Mouse (Mus musculus): Measurements from ENCODE around the gene Dennd2d.

Gene Dennd2d

DNA sequence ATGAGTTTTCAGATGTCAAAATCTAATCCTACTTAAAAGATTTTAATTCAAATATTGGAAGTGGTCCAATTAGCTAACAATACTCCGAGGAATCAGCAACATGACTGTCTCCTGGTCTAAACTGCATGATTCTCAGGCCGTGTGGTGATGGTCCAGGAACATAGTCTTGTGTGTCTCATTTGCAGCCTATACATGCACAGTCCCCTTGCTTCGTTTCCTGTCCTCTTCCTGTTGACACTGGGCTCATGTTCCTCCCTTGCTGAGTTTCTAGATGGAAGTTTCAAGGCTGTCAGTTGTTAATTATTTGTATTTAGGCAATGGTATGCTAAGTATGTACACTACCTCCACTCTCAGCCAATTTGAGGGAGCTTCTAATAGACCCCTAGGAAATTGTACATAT, 14.8 kb downstream of the Dennd2d start:
- DNase-seq: no peak

DNA sequence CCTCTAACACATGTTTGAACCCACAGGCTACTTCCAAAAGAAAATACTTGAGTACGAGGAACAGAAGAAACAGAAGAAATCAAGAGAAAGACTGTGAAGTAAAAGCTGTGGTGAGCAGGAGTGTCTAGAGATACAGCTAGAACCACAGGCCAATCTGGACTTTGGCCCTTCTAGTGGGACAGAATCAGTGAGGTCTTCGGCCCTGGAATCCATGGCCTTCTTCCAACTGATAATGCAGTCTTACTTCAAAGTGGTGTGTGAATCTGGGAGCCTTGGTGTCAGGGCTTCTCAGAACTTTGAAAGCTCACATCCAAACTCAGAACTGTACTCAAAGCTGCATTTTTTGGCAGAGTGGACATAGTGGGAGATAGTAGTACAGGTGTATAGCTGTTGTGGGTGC, 18.3 kb downstream of the Dennd2d start:
- DNase-seq: no peak

DNA sequence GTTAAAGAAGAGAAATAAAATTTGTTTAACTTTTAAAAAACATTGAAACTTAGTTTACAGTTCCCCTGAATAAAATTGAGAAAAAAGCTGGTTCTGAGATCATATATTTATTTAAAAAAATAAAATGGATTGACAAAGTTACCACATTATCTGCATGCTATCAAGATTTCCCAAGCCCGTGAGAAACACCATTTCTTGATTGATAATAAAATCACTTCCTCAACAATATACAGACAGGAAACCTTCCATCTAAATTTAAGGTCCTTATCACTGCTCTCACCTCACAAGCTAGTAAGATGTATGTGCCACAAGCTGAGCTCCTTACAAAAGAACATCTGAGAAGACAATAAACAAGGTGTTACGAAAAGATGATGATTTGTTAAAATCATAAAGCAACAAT, 20.7 kb downstream of the Dennd2d start:
- DNase-seq: no peak

DNA sequence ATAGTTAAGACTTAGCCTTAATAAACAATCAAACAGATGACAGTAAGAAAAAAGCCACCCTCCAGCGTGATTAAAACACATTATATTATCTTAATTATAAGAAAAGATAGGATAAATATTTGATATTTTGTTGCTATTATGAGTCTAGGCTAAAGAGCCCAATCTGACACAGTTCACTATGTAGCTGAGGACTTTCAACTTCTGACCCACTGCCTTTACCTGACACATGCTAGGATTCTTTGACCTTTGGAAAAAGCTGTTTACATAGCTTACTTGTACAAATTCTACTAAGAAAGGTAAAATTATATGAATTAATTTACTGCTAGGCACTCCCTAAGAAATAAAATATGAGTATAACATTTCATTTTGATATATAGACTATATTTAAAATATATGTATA, 28.5 kb downstream of the Dennd2d start:
- no peak for DNase-seq

DNA sequence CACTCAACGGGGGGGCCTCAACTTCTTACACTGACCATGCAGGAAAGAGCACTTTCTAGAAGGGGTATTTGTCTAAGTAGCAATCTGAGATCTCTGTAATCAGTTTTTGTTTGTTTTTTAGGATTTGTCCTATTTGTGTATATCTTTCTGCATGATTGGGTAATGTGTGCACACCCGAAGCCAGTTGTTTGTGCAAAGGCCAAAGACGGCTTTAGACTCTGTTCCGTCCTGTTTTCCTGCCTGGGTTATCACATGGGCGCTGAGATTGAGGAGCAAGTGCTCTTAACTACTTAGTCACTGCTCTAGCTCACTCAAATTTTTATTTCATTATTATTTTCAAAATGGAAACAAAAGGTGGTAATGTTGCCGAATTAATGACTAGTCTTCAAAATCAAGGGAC, 32.8 kb downstream of the Dennd2d start:
- no peak for DNase-seq

DNA sequence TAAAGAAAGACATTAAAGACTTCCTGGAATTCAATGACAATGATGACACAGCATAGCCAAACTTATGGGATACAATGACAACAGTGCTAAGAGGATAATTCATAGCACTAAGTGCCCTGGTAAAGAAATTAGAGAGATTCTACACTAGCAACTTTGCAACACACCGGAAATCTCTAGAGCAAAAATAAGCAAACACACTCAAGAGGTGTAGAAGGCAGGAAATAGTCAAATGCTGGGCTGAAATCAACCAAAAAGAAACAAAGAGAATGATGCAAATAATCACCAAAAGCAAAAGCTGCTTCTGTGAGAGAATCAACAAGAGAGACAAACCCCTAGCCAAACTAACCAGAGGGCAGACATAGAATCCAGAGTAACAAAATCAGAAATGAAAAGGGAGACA, 40.5 kb downstream of the Dennd2d start:
- no peak for DNase-seq

DNA sequence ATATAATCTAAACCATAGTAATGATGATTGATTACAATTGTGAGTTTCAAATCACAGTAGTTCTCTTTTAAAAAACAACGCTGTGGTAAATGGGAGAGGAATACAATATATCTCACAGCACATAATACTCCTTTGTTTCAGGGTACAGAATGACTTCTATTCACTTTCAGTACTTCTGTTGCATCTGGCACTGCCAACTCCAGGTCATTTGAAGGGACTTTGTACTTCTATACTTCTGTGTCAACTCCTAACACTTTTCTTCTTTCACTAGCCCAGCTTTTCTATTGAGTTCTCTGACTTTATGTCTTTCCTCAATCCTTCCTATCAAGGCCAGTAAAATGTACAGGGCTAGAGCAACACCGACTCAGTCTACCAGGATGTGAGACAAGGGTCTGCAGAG, 44.2 kb downstream of the Dennd2d start:
- DNase-seq: no peak

DNA sequence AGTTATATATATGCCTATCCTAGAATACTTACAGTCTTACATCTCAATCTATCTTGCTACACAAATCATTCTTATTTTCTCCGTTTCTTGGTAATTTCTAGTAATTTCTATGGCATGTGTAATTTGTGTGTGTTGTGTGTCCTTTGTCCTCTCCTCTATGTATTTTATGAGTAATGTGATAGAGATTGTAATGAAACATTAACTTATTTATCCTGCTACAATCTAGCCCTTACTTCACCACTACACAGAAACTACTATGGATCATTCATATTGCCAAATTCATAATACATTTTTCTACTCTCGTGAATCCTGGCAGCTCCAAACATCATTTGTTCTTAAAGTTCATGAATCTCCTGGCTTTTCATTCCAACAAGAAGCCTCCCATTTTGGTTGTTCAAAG, 45.8 kb downstream of the Dennd2d start:
- DNase-seq: no peak

DNA sequence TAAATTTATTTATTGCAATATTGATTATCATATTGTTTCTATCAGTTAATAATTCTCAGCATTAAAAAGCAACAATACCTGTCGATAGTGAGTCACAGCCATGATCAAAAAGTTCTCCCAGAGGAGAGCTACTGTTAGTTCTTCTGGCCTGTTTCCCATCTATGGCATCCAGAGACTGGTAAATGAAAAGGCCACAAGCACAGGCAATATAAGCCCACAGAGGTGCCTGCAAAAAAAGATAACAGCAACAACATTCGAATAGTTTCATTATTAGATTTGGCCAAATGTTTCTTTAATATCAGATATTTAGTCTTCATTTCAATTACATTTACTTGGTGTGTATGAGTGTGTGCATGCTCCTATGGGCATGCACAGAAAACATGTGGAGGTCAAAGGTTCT, 51.1 kb downstream of the Dennd2d start:
- DNase-seq: no peak

DNA sequence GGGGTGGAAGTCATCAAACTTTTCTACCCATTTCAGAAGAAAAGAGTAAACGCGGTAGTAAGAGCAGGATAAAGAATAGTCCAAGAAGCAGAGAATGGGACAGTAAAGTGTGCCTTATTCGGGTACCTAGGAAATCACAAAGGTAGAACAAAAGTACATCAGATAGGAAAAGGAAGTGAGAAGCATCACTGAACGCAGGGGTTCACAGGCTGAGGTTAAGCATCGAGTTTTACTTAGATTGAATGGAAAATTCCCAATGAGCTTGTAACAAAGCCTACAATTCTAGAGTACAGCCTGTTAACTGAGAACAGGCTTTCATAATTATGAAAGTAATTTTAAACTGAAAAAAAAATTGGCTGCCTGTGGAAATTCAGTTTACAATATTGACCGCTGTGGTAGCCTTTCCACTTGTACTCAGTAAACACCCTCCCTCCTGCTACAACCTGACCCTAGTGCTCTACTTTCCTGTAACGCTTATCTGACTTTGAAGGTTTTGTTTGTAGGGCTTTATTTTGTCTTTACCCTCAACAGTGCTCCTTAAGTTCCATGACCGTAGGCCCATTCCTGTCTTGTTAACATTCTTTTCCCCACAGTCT, 62.6 kb downstream of the Dennd2d start:
- DNase-seq: no peak

DNA sequence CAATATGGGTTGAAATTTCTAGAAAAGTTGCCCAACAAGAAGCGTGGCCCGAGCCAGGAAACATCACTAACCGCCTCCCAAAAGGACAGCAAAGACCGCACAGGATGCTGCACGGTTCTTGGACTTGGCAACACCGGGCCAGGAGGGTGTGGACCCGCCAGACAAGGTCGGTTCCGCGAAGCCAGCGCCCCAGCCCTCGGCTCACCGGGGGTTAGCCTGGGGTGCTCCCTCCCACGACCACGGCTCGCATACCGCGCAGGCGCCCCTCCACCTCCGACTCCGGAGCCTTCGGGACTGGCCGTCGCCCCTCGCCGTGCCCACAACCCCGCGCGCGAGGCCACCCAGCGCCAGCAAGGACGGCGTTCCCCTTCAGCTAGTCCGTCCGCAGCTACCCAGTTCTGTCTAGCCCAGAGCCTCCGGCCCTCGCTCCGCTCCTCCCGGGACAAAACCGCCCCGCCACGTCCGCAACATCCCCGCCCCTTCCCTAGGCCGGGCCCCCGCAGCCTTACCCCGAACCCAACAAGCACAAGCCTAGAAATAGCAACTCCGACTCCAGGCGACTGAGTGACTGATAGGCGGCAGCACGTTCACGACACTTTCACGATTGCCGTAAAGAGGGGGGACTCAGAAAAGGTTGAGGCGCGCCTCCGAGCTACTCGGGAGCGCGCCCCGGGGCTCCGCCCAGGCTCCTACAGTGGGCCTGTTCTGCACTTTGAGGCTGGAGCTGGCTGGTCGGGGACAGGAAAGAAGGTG, 65.1 kb downstream of the Dennd2d start, which contains the start of the genes Dram2 and Cept1:
Gene Dram2 (plus strand): TSS at position 628 of the 753 bp plus-strand sequence.
Gene Cept1 (minus strand): TSS at position 632 of the 753 bp plus-strand sequence.
- peak; percentile 89 for DNase-seq

DNA sequence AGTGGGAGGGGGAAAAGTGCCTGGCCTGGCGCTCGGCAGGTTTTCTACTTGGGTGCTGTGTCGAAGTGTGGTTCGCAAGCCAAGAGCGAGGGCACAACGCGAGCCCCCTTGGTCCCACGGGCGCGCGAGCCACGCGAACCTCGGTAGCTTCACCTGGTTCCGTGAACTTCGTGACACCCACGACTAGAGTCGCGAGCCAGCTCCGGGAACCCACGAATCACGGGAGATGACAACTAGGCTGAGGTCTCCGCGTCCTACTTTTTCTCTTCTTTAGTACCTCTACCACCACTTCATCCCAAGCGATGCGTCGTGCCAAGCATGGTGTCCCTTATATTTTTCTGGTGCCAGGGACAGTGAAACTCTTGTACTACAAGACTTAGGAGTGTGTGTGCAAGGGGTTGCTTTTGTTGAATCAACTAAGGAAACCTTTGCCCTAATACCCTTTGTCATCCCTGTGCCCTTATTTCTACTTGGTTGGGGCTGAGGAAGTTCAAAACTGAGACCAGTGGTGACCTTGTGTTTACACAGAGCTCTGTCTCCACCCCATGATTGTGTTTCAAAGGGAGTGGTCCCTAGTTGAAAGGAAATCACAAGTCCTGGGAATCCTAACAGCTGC, 65.8 kb downstream of the Dennd2d start:
- DNase-seq: no peak

DNA sequence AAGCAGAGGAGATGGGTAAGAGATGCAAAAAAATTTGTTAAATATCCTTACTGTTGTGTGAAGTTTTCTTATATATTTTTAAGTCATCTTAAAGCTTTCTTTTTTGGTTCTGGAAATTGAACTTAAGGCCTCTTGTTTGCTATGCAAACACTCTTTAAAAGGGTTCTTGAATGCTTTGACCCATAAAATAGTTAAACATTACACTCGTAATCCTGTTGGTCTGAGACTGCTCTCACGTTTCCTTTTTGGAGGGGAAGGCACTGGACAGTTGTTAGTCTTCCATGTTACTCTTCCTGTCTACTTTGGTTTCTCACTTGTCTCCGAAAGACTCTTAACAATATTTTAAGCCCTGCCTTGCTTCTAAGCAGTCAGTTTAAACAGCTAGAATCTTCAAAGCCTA, 66.8 kb downstream of the Dennd2d start:
- DNase-seq: no peak

Measured in cerebellum, adult 8-10 months (tissue).